Mouse (Mus musculus): ENCODE measurements around the gene Gm20388.

- TF ChIP-seq GATA1 (IDR thresholded peaks at IDR 0.05; ENCODE audit: low read length): no peak
- no peak for TF ChIP-seq TAL1 (IDR thresholded peaks at IDR 0.05; ENCODE audit: low read length)
Observed at GRCm38 (mm10) chr8:121936391-121936790, 2025.8 kb downstream of the Gm20388 start.

Measured in erythroblast, embryonic 14.5 days (primary cell).